In the genomic region with DNA sequence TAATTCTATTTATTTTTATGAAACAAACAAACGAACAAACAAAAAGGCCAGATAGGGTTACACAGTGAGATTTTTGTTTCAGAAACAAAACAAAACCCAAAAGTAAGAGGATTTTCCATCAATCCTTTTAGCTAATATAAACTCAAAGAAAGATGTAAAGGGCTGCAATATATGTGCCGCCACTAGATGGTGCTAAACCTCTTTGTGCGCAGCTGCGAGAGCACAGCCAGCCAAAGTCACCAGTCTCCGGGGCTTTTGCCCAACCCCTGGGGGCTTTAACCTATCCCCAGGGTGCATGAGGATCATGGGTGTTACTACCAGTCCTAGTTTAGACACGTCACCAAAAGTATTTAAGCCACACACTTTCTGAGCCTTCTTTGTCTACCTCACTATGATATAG, we compare ENCODE assay signal across 11 mouse cellular contexts. TPM values are rescaled to one million over a fixed set of nuclear protein-coding genes. Genes with fewer than 3 reads are reported as not detected.
DNase-seq lines count a peak whose midpoint lies in the region; TF ChIP-seq lines count a peak whose summit lies in the region.
"Not testable (repeated sequence)": the region's sequence is repeated elsewhere in the genome, so short reads cannot be mapped to it uniquely, and the experiment has no call there.
"Had no signal": no experiment of that assay in that cellular context is flagged by ENCODE, and none has a peak within 500 bp of the region (broad histone marks: within the 10 kb centered on the region; RNA-seq: fewer than 3 reads in every experiment).

No protein-coding gene starts in this region.

- H3K36me3 ChIP-seq in testis, adult 2 months (ENCODE audit: control insufficient read depth, insufficient read depth, low read length) = not testable (repeated sequence)

- not testable (repeated sequence) for H3K4me3 ChIP-seq in testis, adult 2 months (ENCODE audit: control insufficient read depth, low read depth, low read length)

- TF ChIP-seq CTCF in testis, adult 2 months (IDR thresholded peaks at IDR 0.05; ENCODE audit: control insufficient read depth, insufficient read depth, insufficient replicate concordance, low read depth, low read length) = peak; percentile 42; the same call in 1 of the 2 replicates

- not testable (repeated sequence) for H3K27me3 ChIP-seq in testis, adult 2 months (ENCODE audit: control insufficient read depth, insufficient read depth, low read length)

- H3K4me1 ChIP-seq in testis, adult 2 months (ENCODE audit: control insufficient read depth, insufficient read depth, low read length) = not testable (repeated sequence)

- not testable (repeated sequence) for TF ChIP-seq POLR2A in testis, adult 2 months (IDR thresholded peaks at IDR 0.05; ENCODE audit: control insufficient read depth, low read depth, low read length)

- DNase-seq in CD4-positive helper T cell, adult 2 months (ENCODE audit: low read depth, low spot score) = peak; percentile 62
- peak; percentile 66 for DNase-seq in adrenal gland, postnatal 10 days
- DNase-seq in embryo, embryonic 10 days (ENCODE audit: low spot score) = peak; percentile 23
- DNase-seq in heart, adult 8-10 months (ENCODE audit: low spot score) = peak; percentile 31
- DNase-seq in kidney, postnatal 25 days = peak; percentile 46 to 80
- DNase-seq in liver = peak; percentile 45
- DNase-seq in neural tube, embryonic 10.5 days (ENCODE audit: extremely low spot score, low spot score) = peak; percentile 47

- not testable (repeated sequence) for H3K27ac ChIP-seq in testis, adult 2 months (ENCODE audit: control insufficient read depth, insufficient read depth, low read depth, low read length)

RNA-seq across cellular contexts. Expression of a gene that starts 21.9 kb away (rescaled TPM):
- total RNA-seq in adrenal gland, postnatal 10 days (2021) = 1 to 10 TPM; 2.0 to 2.8 TPM
- total RNA-seq in heart, adult 8-10 months (2022) = under 1 TPM in 2 of 4 experiments, not detected in 2; 0.68 to 0.75 TPM
- 0.17 and 0.49 TPM in 2 replicates for polyA plus RNA-seq in testis, adult 2 months (2012; rRNA removed)
- total RNA-seq: heart, postnatal 25 days had no signal
- polyA plus RNA-seq: liver, embryonic 12.5 days; neural tube, embryonic 15.5 days had no signal

RNA-seq across cellular contexts. Expression of a gene that starts 34.0 kb away (rescaled TPM):
- 10 to 100 TPM in 1 of 2 experiments, 1 to 10 TPM in 1; 5.9 to 12.8 TPM for total RNA-seq in adrenal gland, postnatal 10 days (2021)
- total RNA-seq in heart, adult 8-10 months (2022) = 1 to 10 TPM in 2 of 4 experiments, under 1 TPM in 2; 0.60 to 1.4 (median 1.0) TPM
- 27.0 and 33.6 TPM in 2 replicates for polyA plus RNA-seq in testis, adult 2 months (2012; rRNA removed)

RNA-seq across cellular contexts. Expression of a gene that starts 34.3 kb away (rescaled TPM):
- total RNA-seq in adrenal gland, postnatal 10 days (2021) = 100 to 1,000 TPM; 901 to 923 TPM
- total RNA-seq in heart, adult 8-10 months (2022) = 100 to 1,000 TPM; 430 to 483 (median 463) TPM
- polyA plus RNA-seq in testis, adult 2 months (2012; rRNA removed) = 181 and 213 TPM in 2 replicates

RNA-seq across cellular contexts. Expression of a gene that starts 40.2 kb away (rescaled TPM):
- total RNA-seq in adrenal gland, postnatal 10 days (2021) = 10 to 100 TPM; 17.4 to 20.8 TPM
- total RNA-seq in heart, adult 8-10 months (2022) = 10 to 100 TPM; 19.0 to 28.0 (median 23.1) TPM
- 12.8 and 14.1 TPM in 2 replicates for polyA plus RNA-seq in testis, adult 2 months (2012; rRNA removed)
